Mouse (Mus musculus) heart, adult 18-20 months (tissue): ENCODE measurements around the gene Reg4. TPM values are rescaled to one million over a fixed set of nuclear protein-coding genes. Genes with fewer than 3 reads are reported as not detected.

Experiments
- DNase-seq, 2 experiments: peaks; one replicate each; pipeline ENCODE4 v3.0.0; 2021 to 2022; ENCODE audit warnings: mixed read lengths in 1 of 2
- total RNA-seq, 2 experiments: library from RNA; stranded (reverse); gene quantifications; 2 replicates each; pipeline ENCODE4 v1.2.3; 2021

Gene Reg4
- total RNA-seq, 2 experiments from 2014 or later: not detected

DNA sequence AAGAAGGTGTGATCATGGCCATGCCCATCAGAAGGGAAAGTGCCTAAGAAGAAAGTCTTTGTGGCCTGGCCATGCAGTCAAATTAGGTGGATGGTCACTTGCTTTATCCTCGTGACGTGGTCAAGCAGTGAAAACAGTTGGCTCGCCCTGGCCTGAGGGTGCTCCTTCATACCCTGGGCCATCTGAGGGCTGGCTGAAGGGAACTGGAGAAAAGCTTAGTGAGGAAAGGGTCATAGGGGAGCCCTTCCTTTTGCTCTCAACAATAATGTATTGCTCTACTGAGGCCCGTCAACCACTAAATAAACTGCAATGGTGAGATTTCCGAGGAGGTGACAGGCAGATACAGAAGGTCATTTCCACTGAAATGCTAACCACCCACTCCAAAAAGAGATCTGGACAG lies 15.3 kb downstream of the Reg4 start:
- no peak for DNase-seq

DNA sequence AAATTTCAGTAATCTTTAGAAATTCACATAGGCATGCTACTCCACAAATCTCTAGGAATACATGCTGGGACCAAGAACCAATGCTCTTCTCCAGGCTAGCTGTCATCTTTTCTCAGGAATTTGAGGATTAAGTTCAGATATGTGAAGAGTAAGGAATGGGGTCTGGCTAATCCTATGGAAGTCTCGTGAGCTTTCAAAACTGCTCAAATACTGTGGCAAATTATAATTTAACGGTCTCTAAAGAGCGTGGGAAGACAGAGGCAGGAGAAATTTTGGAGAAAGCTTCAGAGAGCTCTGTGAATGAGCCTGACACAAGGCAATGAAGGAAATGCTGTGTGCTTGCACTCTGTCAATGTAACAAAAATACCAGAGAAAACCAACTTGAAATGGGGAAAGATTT lies 16.2 kb downstream of the Reg4 start:
- no peak for DNase-seq

- DNase-seq: no peak
Measured at GRCm38 (mm10) chr3:98242051-98242450, 20.1 kb downstream of the Reg4 start.

GRCm38 (mm10) chr3:98242458-98243037 lies 20.6 kb downstream of the Reg4 start:
- DNase-seq: no peak

DNA sequence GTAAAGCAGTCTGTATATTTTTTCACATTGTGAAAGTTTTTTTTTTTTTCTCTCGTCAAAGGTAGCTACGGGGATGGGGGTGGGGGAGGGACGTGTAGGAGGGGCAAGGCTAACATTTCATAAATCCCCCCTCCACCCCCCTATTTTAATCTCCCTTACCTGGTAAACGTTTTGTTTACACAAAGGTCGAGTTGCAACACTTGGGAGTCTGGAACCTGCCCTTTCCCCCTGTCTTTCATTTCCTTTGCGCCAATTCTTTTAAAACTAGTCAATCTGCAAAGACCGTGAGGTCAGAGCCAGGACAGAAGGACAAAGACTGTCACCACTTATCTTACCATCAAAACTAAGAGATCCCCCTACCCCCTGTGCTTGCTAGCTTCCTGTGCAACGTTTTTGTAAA lies 23.9 kb downstream of the Reg4 start:
- no peak for DNase-seq

GRCm38 (mm10) chr3:98246985-98247751 lies 25.2 kb downstream of the Reg4 start:
- DNase-seq: no peak

- DNase-seq: no peak
Measured at GRCm38 (mm10) chr3:98249378-98249777, 27.4 kb downstream of the Reg4 start.

- no peak for DNase-seq
Measured at GRCm38 (mm10) chr3:98249833-98250448, 28.0 kb downstream of the Reg4 start.

GRCm38 (mm10) chr3:98254059-98254458 lies 32.1 kb downstream of the Reg4 start:
- DNase-seq: no peak

DNA sequence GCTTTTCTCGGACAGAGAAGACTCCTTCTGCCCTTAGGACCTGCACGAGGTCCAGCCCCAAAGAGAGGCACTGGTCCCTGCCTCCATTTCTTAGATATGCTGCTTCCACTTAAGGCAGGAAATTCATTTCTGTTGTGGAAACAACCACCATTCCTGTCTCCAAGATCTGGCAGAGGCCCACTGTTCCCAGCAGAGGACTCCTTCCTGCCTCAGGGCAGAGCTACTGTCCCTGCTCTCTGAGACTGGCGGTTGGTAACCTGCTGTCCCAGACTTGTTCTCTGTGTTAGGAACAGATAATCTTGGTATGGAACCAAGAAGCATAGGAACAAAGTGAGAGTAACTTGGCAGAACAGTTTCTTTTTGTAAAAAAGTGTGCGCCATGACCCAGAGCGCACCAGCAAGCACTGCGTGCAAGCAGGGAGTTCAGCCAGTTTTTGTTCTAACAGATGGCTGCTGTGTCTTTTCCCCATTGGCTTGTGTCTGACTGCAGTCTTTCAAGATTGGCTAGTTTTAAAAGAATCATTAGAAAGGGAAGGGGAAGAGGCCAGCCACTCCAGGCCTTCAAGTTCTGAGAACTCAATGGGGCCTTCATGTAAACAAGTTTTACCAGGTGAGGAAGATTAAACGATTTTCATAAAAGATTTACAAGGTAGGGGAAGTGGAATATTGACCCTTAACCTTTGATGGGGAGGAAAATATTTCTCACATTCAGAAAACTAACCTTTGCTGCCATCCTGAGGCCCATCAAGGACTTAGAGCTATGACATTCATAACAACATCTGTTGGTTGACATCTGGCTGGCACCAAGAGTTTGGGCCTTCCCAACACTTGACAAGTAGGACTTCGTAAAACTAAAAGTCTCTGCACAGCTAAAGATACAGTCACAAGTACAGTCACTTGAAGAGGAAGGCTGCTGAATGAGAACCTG lies 33.0 kb downstream of the Reg4 start:
- peak; percentile 23 to 38 for DNase-seq

- DNase-seq: no peak
Measured at GRCm38 (mm10) chr3:98258723-98259122, 36.8 kb downstream of the Reg4 start.

GRCm38 (mm10) chr3:98259271-98259751 lies 37.4 kb downstream of the Reg4 start:
- DNase-seq: peak; percentile 52 to 66

GRCm38 (mm10) chr3:98260534-98260933 lies 38.6 kb downstream of the Reg4 start:
- DNase-seq: no peak

DNA sequence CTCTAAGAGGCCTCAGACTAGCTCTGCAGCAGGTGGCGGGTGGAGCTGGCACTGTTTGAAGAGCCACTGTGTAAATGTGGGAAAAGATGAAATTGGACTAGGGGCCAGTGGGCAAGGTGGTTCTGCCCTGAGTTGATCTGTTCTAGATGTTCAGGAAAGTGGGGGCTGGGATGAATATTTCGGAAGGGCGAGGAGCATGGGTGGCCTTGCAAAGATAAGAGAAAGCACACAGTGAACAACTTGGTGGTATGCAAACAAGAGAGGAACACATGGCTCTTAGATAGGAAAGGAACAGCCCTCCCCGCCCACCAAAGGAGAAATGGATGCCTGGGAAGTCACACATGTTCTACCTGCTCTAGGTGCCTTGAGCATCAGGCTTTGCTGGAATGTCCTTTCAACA lies 39.5 kb downstream of the Reg4 start:
- no peak for DNase-seq

GRCm38 (mm10) chr3:98262133-98262532 lies 40.2 kb downstream of the Reg4 start:
- no peak for DNase-seq

DNA sequence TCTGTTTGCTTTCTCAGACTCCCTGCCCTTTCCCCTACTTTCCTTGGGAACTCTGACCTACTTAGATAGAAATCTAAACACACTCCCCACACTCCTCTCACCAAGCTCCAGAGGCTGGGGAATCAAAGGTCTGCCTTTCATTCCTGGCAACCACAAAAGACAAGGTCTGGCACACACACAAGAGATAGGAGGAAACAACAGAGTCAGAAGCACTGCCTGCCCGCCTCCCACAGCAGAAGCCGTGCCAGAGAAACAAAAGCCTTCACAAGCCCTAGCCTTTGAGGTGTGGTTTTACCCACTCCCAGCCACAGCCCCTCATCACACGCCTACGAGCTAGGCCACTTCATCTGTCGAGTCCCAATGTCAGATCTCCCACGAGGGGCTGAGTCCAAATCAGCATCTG lies 45.3 kb downstream of the Reg4 start:
- peak; percentile 56 to 64 for DNase-seq

- no peak for DNase-seq
Measured at GRCm38 (mm10) chr3:98273623-98274398, 51.9 kb downstream of the Reg4 start.

DNA sequence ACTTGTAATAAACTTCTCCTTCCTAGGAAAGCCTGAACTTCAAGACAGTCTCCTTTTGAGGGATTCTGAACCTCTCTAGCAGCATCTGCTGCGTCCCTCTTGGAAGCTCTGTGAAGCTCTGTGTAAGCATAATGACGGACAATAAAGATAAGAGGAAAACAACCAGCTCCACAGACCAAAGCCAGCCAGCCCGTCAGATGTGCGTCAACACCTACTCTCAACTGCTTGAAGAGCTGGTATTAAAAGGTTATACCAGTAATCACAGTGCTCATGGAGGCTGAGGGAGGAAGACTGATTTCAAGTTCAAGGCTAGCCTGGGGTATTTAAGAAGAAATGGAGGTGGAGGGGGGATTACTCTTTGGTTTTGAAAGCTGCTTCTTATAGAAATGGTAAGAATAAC lies 57.7 kb downstream of the Reg4 start:
- peak; percentile 26 to 44 for DNase-seq

DNA sequence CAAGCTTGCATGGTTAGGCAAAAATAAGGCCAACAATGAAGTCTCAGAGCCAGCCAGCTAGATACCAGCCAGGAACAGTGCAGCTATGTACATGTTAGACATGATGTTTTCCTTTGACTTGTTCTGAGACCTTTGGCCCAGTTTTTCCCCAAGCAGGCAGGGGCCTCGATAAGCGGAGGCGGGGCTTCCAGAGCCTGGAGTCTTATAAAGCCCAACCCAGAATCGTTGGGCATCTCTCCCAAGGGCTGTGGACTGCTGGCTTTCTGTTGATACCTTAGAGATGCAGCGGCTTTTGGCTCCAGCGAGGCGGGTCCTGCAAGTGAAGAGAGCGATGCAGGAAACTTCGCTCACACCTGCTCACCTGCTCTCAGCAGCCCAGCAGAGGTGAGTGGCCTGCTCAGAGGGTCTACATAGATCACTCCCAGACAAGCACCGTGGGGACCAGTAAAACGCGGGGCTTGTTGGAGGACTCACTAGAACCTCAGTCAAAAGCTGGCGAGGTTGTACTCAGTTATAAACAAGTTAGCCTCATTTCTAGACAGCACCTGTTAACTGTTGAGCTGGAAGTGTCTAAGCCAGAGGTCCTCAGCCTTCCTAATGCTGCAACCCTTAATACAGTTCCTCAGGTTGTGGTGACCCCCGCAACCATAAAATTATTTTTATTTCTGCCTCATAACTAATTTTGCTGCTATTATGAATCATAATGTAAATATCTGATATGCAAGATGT lies 58.4 kb downstream of the Reg4 start, which contains the start of gene Hmgcs2:
TSS of gene Hmgcs2 (plus strand) at position 232 of the 729 bp plus-strand sequence.
- peak; percentile 86 to 87 for DNase-seq

GRCm38 (mm10) chr3:98280933-98281678 lies 59.1 kb downstream of the Reg4 start:
- DNase-seq: peak; percentile 72 to 77
